Mouse (Mus musculus) urinary bladder, postnatal 25 days (tissue): Measurements from ENCODE around the gene Rcc2.

Experiments
- DNase-seq: peaks from one replicate; pipeline ENCODE4 v3.0.0; 2022; ENCODE audit warnings: low spot score

The Rcc2 gene

GRCm38 (mm10) chr4:140763158-140763557 lies 62.8 kb downstream of the Rcc2 start:
- peak; percentile 69 for DNase-seq

GRCm38 (mm10) chr4:140765936-140766335 lies 65.6 kb downstream of the Rcc2 start:
- no peak for DNase-seq

GRCm38 (mm10) chr4:140768973-140769372 lies 68.6 kb downstream of the Rcc2 start:
- DNase-seq, result no peak

GRCm38 (mm10) chr4:140770433-140770832 lies 70.1 kb downstream of the Rcc2 start:
- peak; percentile 40 for DNase-seq

- DNase-seq, result no peak
Measured at GRCm38 (mm10) chr4:140771091-140771490, 70.8 kb downstream of the Rcc2 start.
